Mouse (Mus musculus) hindbrain, embryonic 14.5 days (tissue): Measurements from ENCODE around the gene Olfr809. TPM values are rescaled to one million over a fixed set of nuclear protein-coding genes. Genes with fewer than 3 reads are reported as not detected.

Experiments used
- microRNA-seq: library from miRNA; unstranded; fragments of <30 nt; microRNA quantifications from one replicate; pipeline ENCODE4, GENCODE M21; 2016
- polyA plus RNA-seq: library from polyadenylated mRNA; unstranded; fragments of >200 nt; fragmentation: Nextera tagmentation; extraction: Ambion mirVana; gene quantifications from 2 replicates; pipeline ENCODE4 v1.2.1, GENCODE M21; 2014

Gene Olfr809
- polyA plus RNA-seq, 1 experiment from 2014 or later = not detected

Small RNA genes lying within 50 kb of the gene (microRNA-seq; reads per million reads assigned to microRNA genes)
- not detected for gene Gm24485

Other genes with a start within 250 kb of the Olfr809 start
- gene Olfr792, start 235.5 kb upstream of the Olfr809 start, polyA plus RNA-seq = not detected in 2 replicates
- gene Olfr794, start 207.0 kb upstream of the Olfr809 start, polyA plus RNA-seq = not detected in 2 replicates
- not detected in 2 replicates for gene Olfr796, start 162.1 kb upstream of the Olfr809 start, polyA plus RNA-seq
- gene Olfr798, start 146.7 kb upstream of the Olfr809 start, polyA plus RNA-seq = not detected in 2 replicates
- not detected in 2 replicates for gene Olfr799, start 137.2 kb upstream of the Olfr809 start, polyA plus RNA-seq
- gene Olfr800, start 116.9 kb upstream of the Olfr809 start, polyA plus RNA-seq = not detected in 2 replicates
- not detected in 2 replicates for gene Olfr801, start 100.8 kb upstream of the Olfr809 start, polyA plus RNA-seq
- gene Olfr802, start 86.5 kb upstream of the Olfr809 start, polyA plus RNA-seq = 0.05 TPM in 1 of 2 replicates, not detected in the other
- gene Olfr803, start 80.4 kb upstream of the Olfr809 start, polyA plus RNA-seq = not detected in 2 replicates
- not detected in 2 replicates for gene Olfr804, start 71.4 kb upstream of the Olfr809 start, polyA plus RNA-seq
- not detected in 2 replicates for gene Olfr805, start 45.3 kb upstream of the Olfr809 start, polyA plus RNA-seq
- gene Olfr806, start 32.7 kb upstream of the Olfr809 start, polyA plus RNA-seq = not detected in 2 replicates
- not detected in 2 replicates for gene Olfr807, start 16.8 kb upstream of the Olfr809 start, polyA plus RNA-seq
- gene Olfr808, start 9.2 kb upstream of the Olfr809 start, polyA plus RNA-seq = not detected in 2 replicates
- gene Olfr810, start 20.3 kb downstream of the Olfr809 start, polyA plus RNA-seq = not detected in 2 replicates
- gene Olfr811, start 29.8 kb downstream of the Olfr809 start, polyA plus RNA-seq = not detected in 2 replicates
- gene Olfr812, start 71.5 kb downstream of the Olfr809 start, polyA plus RNA-seq = not detected in 2 replicates
- gene Olfr813, start 80.7 kb downstream of the Olfr809 start, polyA plus RNA-seq = not detected in 2 replicates
- gene Olfr814, start 105.2 kb downstream of the Olfr809 start, polyA plus RNA-seq = not detected in 2 replicates
- not detected in 2 replicates for gene Olfr815, start 131.2 kb downstream of the Olfr809 start, polyA plus RNA-seq
- not detected in 2 replicates for gene Olfr816, start 141.0 kb downstream of the Olfr809 start, polyA plus RNA-seq
- not detected in 2 replicates for gene Olfr818, start 174.5 kb downstream of the Olfr809 start, polyA plus RNA-seq
- not detected in 2 replicates for gene Olfr819, start 192.6 kb downstream of the Olfr809 start, polyA plus RNA-seq
- not detected in 2 replicates for gene Olfr247, start 201.5 kb downstream of the Olfr809 start, polyA plus RNA-seq
- not detected in 2 replicates for gene Gm10310, start 210.4 kb downstream of the Olfr809 start, polyA plus RNA-seq
- gene Olfr820, start 238.0 kb downstream of the Olfr809 start, polyA plus RNA-seq = not detected in 2 replicates